Mouse (Mus musculus) ZHBTc4 (cell line): ENCODE measurements around the gene Renbp.

Source experiments
- DNase-seq: peaks from one replicate; pipeline ENCODE4 v3.0.0-alpha.2; 2011; ENCODE audit warnings: low read depth, low spot score

Gene Renbp

DNA sequence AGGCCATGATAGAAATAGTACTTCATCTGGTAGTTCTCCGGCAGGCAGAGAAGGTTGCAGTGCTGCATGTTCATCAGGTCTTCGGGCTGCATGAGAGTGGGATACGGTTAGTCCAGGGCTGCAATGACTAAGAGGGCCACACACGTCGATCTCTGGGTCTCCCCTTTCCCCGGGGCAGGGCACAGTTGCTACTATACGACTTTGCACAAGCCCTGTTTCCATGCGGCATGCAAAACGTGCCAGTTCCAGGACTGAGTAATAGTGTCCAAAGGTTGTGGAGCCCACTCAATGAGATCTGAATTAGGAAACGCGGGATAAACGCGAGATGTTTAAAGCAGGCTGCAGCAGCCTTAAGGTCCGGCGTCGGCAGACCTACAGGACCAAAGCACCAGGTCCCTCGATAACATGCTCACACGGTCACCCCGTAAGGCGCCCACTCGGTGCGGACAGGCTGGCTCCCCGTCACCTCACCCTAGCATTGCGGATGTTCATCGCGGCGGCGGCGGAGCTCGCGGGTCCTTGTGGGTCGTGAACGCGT, 9.3 kb downstream of the Renbp start:
- no peak for DNase-seq

GRCm38 (mm10) chrX:73918631-73919030, 12.0 kb downstream of the Renbp start:
- no peak for DNase-seq

DNA sequence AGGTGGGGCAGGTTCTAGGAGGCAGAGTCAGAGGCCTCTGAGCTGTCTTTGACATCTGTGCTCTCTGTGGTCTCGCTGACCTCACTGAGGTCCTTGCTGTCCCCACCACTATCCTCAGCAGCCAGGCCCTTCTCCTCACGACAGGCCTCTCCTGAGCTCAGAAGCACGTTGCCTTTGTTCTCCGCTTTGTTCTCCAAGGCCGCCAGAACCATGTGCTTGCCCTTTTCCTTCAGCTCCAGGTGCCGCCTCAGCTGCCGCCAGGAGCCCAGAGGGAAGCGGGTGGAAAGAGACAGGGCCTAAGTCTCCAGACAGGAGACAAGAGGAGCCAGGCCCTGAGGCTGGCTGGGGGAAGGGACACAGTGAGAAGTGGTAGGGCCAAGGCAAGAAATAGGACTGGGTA, 13.7 kb downstream of the Renbp start:
- DNase-seq: peak; percentile 9

DNA sequence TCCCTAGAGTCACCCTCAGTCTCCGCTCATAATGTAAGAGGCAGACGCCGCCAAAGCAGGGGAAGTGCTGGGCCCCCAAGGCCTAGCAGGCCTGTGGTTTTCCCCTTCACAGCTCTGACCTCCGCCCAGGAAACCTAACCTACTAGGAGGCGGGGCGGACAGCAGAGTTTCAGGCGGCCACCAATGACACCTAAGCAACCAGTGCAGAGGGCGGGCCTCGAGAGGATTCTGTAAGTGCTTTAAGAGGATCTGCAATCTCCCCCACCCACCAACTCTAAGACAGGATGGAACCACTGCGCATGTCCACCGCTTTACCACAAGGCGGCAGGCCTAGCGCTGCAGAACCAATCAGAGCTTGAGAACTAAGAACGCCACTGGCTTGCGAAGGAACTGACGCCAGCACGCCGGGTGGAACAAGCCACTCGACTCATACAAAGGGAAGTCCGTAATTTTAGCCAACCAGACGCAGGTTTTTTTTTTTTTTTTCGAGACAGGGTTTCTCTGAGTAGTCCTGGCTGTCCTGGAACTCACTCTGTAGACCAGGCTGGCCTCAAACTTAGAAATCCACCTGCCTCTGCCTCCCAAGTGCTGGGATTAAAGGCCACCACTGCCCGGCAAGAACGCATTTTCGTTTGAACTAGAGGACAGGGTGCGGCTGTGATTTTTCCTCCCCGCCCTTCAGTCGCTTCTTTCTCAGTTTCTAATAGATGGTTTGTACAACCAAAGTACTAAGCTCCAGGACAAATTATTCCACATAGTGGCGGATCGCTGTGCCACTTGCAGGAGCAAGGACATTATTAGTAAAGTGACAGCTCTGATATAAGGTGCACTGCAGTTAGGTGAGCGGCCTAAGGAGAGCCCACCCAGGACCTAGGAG, 15.6 kb downstream of the Renbp start:
- peak; percentile 98 for DNase-seq

GRCm38 (mm10) chrX:73911588-73911987, 19.1 kb downstream of the Renbp start:
- no peak for DNase-seq

DNA sequence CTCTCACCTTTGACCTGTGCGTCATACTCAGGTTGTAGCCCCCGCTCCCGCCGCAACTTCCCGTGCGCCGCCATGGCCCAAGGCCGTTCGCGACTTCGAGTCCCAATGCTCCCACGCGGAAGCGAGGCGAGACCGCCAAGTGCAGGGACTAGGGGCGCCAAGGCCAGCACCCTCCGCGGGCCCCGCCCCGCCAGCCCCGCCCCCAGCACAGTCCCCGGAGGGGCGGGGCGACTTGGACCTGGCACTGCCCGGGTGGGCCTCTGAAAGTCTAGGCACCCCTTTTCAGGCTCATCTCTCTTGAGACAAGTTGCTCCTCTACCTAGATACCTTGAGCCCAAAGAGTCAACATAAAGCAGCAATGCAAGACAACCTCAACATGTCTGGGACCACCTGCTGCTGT, 19.5 kb downstream of the Renbp start:
- DNase-seq: peak; percentile 36

- no peak for DNase-seq
Observed at GRCm38 (mm10) chrX:73910451-73910850, 20.2 kb downstream of the Renbp start.

- DNase-seq: no peak
Observed at GRCm38 (mm10) chrX:73910049-73910448, 20.6 kb downstream of the Renbp start.

GRCm38 (mm10) chrX:73897959-73898358, 32.7 kb downstream of the Renbp start:
- no peak for DNase-seq

DNA sequence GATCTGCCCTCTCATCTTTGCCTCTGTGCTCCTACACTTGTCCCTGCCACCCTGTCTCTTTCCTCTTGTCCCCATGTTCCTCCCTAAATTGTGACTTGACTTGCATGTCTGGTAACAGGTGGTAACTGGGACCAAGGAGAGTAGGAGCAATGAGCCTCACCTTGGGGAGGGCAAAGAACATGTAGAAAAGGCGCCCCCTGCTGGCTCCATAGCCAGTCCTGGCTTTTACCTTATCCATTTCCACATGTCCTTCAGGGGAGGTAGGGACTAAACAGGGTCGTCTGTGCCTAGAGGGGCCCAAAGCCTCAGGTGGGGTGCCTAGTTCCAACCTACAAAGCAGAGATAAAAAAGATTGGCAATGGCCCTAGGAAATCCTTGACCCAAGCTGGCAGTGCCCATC, 34.9 kb downstream of the Renbp start, which contains the start of gene L1cam:
L1cam (minus strand) TSS at position 387 of the 400 bp plus-strand sequence.
- DNase-seq: peak; percentile 56

DNA sequence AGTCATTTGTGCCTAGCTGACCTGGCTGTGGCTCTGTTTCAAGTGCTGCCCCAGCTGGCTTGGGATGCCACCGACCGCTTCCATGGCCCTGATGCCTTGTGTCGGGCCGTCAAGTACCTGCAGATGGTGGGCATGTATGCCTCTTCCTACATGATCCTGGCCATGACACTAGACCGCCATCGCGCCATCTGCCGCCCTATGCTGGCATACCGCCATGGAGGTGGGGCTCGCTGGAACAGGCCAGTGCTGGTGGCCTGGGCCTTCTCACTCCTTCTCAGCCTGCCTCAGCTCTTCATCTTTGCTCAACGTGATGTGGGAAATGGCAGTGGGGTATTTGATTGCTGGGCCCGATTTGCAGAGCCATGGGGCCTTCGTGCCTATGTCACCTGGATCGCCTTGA, 37.8 kb downstream of the Renbp start:
- DNase-seq: no peak

DNA sequence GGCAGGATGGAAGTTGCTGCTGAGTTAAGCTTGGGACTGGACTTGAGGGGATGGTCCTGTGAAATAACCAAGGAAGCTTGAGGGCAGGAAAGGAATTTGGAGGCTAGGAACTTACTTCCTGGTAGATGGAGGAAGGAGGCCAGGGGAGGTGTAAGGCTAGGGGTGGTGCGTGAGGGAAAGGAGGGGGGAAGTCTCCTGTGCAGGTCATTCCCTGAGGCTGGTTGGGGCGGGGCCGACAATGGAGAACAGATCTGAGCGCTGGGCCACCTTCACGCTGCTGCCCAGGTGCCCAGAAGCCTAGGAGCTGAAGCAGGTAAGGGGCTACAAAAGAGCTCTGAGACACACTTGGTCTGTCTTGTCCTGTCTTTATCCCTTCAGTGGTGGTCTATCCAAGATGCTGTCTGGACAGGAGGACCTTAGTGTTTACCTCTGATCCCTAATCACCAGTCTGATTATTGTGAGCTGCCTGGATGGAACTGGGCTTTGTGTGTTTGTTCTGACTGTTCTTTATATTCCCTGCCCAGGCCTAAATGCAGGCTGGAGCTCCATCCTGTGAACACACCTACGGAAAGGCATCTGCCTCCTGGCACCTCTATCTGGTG, 39.0 kb downstream of the Renbp start, which contains the start of gene Avpr2:
Avpr2 (plus strand) TSS at position 552 of the 602 bp plus-strand sequence.
- no peak for DNase-seq

GRCm38 (mm10) chrX:73881463-73881862, 49.2 kb downstream of the Renbp start:
- DNase-seq: no peak

GRCm38 (mm10) chrX:73881036-73881427, 49.6 kb downstream of the Renbp start:
- DNase-seq: no peak

DNA sequence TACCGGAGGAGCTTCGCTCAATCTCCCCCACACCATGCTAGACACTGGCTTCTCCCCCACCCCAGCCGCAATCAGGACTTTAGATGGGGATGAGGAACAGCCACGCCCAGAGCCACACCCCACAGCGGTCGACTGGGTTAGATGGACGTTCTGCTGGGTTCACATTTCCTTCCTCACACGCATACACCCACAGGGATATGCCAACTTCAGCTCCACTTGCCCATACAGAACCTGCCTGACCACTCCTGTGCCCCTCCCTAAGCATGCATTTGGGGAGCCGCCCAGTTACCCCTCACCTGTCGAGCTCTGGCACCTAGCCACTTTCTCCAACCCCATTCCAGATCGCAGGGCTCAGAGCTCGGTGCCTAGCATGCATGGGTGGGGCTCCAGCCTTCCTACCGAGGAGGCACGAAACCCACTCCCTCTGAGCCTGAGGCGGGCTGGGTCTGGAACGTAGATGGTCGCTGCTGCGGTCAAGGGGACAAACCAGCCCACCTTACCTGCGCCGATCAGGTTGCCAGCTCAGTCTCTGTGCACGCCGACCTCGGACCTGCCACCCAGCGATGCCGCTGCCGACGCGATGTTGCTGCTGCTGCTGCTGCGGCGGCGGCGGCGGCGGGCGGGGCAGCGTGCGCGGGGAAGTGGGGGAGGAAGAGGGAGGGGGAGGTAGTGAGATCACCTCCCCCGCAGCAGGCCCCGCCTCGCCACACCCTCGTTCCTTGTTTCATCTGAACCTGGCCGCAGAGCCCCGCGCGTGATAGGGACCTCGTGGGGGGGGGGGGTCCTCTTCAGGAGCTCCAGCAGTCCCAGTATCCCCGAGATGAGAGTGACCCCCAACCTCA, 50.2 kb downstream of the Renbp start:
- DNase-seq: peak; percentile 35

- DNase-seq: no peak
Observed at GRCm38 (mm10) chrX:73877014-73877413, 53.6 kb downstream of the Renbp start.

DNA sequence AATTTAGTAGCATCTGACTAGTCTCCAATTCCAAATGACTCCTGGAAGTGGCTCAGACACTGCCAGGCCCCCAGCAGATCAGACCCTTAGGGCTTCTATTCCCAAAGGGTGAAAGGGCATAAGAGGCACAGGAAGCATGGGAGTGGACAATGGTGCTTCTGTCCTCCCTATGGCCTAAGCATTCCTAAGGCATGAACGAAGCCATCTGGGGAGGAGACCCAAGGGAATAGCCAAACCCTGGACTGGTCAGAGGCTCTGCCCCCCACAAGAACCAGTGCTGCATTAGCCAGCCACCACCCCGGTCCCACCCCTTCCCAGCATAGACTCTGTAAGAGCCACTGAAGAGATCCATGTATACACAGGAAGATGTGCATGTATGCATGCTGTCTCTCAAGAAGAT, 54.8 kb downstream of the Renbp start:
- DNase-seq: no peak
